Mouse (Mus musculus): ENCODE results near the gene N4bp1. TPM values are rescaled to one million over a fixed set of nuclear protein-coding genes. Genes with fewer than 3 reads are reported as not detected.

N4bp1 gene
- total and polyA plus RNA-seq, 3 experiments, result 12.2 to 15.6 (median 12.8) TPM

GRCm38 (mm10) chr8:86868041-86868440 is 17.0 kb downstream of the N4bp1 start:
- H3K9me3 ChIP-seq (replicated peaks; ENCODE audit: low read length), result peaks cover 3% of the 10 kb centered on the region
- dilution Hi-C loops (cut with MboI; ENCODE audit: extremely low pct_ligation_motif_present, extremely low pct_unique_long_range_greater_than_20kb, low sequenced_read_pairs) (no loop called here), in situ Hi-C loops (cut with MboI; ENCODE audit: low pct_ligation_motif_present, low pct_unique_long_range_greater_than_20kb, low sequenced_read_pairs) (no loop called here)
- peaks cover 64% of the 10 kb centered on the region for H3K79me2 ChIP-seq (replicated peaks; ENCODE audit: control insufficient read depth, extremely low read depth, insufficient read depth, poor library complexity, severe bottlenecking)
- no peak overlapping the region for H3K4me2 ChIP-seq (ENCODE audit: insufficient read depth, low read depth, poor library complexity, severe bottlenecking)
- H3K36me3 ChIP-seq (replicated peaks in 1 of 2; ENCODE audit: control insufficient read depth in 1 of 2, insufficient read depth in 1 of 2, low read length in 1 of 2), result peaks cover 0 to 25% of the 10 kb centered on the region in 2 experiments
- no peak overlapping the region for H3K4me3 ChIP-seq (replicated peaks in 1 of 3; ENCODE audit: low read depth in 2 of 3, low read length in 2 of 3, poor library complexity in 1 of 3)
- H3K9ac ChIP-seq (ENCODE audit: insufficient read depth, low read depth), result no peak overlapping the region
- TF ChIP-seq BHLHE40 (IDR thresholded peaks at IDR 0.05; ENCODE audit: low read depth, low read length) (no peak), HCFC1 (IDR thresholded peaks at IDR 0.05; ENCODE audit: low read depth, low read length) (no peak), ZKSCAN1 (IDR thresholded peaks at IDR 0.05; ENCODE audit: borderline replicate concordance, low read depth, low read length) (no peak), IRF4 (IDR thresholded peaks at IDR 0.05; ENCODE audit: low read depth, low read length) (no peak), UBTF (IDR thresholded peaks at IDR 0.05; ENCODE audit: low read depth, low read length) (no peak), JUN (IDR thresholded peaks at IDR 0.05; ENCODE audit: insufficient read depth, low read depth, low read length) (no peak), JUND (conservative IDR thresholded peaks at IDR 0.05; ENCODE audit: low read depth, low read length) (no peak), EP300 (IDR thresholded peaks at IDR 0.05; ENCODE audit: low read length) (no peak), KAT2A (IDR thresholded peaks at IDR 0.05; ENCODE audit: insufficient replicate concordance, low read length) (no peak), MXI1 (IDR thresholded peaks at IDR 0.05; ENCODE audit: low read depth, low read length) (no peak), GABPA (IDR thresholded peaks at IDR 0.05; ENCODE audit: insufficient replicate concordance, low read depth, low read length) (no peak), ZC3H11A (IDR thresholded peaks at IDR 0.05; ENCODE audit: low read depth, low read length) (no peak), CTCF (conservative IDR thresholded peaks at IDR 0.05 in 1 of 2, IDR thresholded peaks at IDR 0.05 in 1 of 2; ENCODE audit: low read depth in 2 of 2, low read length in 2 of 2) (no peak)
- peaks cover 32 to 95% of the 10 kb centered on the region in 2 experiments for H3K4me1 ChIP-seq (ENCODE audit: control insufficient read depth in 1 of 2, insufficient read depth in 2 of 2)
- no peaks in the 10 kb centered on the region for H3K27me3 ChIP-seq (replicated peaks)
- H3K27ac ChIP-seq (ENCODE audit: insufficient read depth, low read depth), result no peak overlapping the region
- DNase-seq (ENCODE audit: extremely low read depth), result no peak

GRCm38 (mm10) chr8:86864764-86865163 is 20.3 kb downstream of the N4bp1 start:
- in situ Hi-C loops (cut with MboI; ENCODE audit: low pct_ligation_motif_present, low pct_unique_long_range_greater_than_20kb, low sequenced_read_pairs), result no loop called here
- dilution Hi-C loops (cut with MboI; ENCODE audit: extremely low pct_ligation_motif_present, extremely low pct_unique_long_range_greater_than_20kb, low sequenced_read_pairs), result no loop called here
- peak; percentile 55 for DNase-seq (ENCODE audit: extremely low read depth)
- no peak overlapping the region for H3K4me2 ChIP-seq (ENCODE audit: insufficient read depth, low read depth, poor library complexity, severe bottlenecking)
- no peaks in the 10 kb centered on the region for H3K27me3 ChIP-seq (replicated peaks)
- H3K9ac ChIP-seq (ENCODE audit: insufficient read depth, low read depth), result no peak overlapping the region
- H3K4me1 ChIP-seq (ENCODE audit: control insufficient read depth in 1 of 2, insufficient read depth in 2 of 2), result peaks cover 27 to 93% of the 10 kb centered on the region in 2 experiments
- H3K4me3 ChIP-seq (replicated peaks in 1 of 3; ENCODE audit: low read depth in 2 of 3, low read length in 2 of 3, poor library complexity in 1 of 3), result no peak overlapping the region
- H3K79me2 ChIP-seq (replicated peaks; ENCODE audit: control insufficient read depth, extremely low read depth, insufficient read depth, poor library complexity, severe bottlenecking), result peaks cover 60% of the 10 kb centered on the region
- no peaks in the 10 kb centered on the region for H3K9me3 ChIP-seq (replicated peaks; ENCODE audit: low read length)
- H3K27ac ChIP-seq (ENCODE audit: insufficient read depth, low read depth), result no peak overlapping the region
- TF ChIP-seq MYC (IDR thresholded peaks at IDR 0.05; ENCODE audit: low read depth, low read length) (peak; percentile 76), MXI1 (IDR thresholded peaks at IDR 0.05; ENCODE audit: low read depth, low read length) (peak; percentile 92), MAX (IDR thresholded peaks at IDR 0.05; ENCODE audit: low read length) (peak; percentile 87), SIN3A (IDR thresholded peaks at IDR 0.05; ENCODE audit: low read length) (0 out of 2 replicates have a peak, but pooled peaks have one; percentile 41), ETS1 (conservative IDR thresholded peaks at IDR 0.05; ENCODE audit: low read depth, low read length) (peak; percentile 43; the same call in 1 of the 2 replicates), ZNF384 (IDR thresholded peaks at IDR 0.05; ENCODE audit: low read depth, low read length) (no peak), BHLHE40 (IDR thresholded peaks at IDR 0.05; ENCODE audit: low read depth, low read length) (peak; percentile 88), JUND (conservative IDR thresholded peaks at IDR 0.05; ENCODE audit: low read depth, low read length) (no peak)
- peaks cover 17 to 35% of the 10 kb centered on the region in 2 experiments for H3K36me3 ChIP-seq (replicated peaks in 1 of 2; ENCODE audit: control insufficient read depth in 1 of 2, insufficient read depth in 1 of 2, low read length in 1 of 2)

All from CH12.LX (cell line).